22 mouse cellular contexts compared by ENCODE assay signal in the genomic region with DNA sequence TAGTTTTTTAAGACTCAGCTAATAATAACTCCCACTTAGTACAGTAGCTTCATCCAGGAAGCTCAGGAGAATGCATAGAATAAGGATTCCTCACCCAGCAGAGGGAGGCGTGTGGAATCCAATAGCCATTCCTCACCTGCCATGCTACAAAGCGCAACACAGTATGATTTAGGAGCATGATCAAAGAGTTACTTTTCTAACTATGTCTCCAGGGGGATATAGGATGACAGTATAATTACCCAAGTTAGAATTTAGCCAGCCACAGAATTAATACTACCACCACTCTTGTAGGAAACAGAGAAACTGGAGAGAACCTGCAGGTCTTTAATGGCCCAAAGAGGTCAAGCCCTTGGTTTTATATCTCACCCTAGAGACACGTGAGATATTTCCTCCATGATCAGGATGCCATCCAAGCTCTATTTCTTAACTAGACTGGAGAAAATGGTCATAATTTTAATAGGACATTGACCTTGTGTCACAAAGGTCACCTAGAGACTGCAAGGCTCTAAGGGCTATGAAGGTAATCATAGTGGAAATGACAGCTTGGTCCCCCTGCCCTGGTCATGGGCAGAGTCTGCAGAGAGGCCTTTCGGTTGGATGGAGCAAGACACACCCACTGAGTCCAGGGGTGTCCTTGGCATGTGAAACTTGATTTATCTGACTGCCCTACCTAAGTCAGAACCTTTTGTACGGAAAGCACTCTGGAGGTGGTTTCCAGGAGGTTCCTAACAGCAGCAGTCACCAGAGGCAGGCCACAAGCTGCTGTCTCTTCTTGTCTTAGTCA.
"Had no signal": no experiment of that assay in that cellular context is flagged by ENCODE, and none has a peak within 500 bp of the region (broad histone marks: within the 10 kb centered on the region; RNA-seq: fewer than 3 reads in every experiment).

No protein-coding gene starts in this region.

- H3K27ac ChIP-seq: lung, embryonic 15.5 days; macrophage; midbrain, embryonic 10.5 days; midbrain, embryonic 12.5 days; neural tube, embryonic 13.5 days; neural tube, embryonic 15.5 days had no signal

- H3K4me1 ChIP-seq: lung, embryonic 15.5 days; midbrain, embryonic 10.5 days; midbrain, embryonic 12.5 days; neural tube, embryonic 13.5 days; neural tube, embryonic 15.5 days had no signal

- ATAC-seq: liver, postnatal 0 days; lung, postnatal 0 days; midbrain, embryonic 16.5 days had no signal

- H3K36me3 ChIP-seq: lung, embryonic 15.5 days; midbrain, embryonic 10.5 days; midbrain, embryonic 12.5 days; neural tube, embryonic 13.5 days; neural tube, embryonic 15.5 days had no signal

- H3K4me2 ChIP-seq: lung, embryonic 15.5 days; midbrain, embryonic 12.5 days; neural tube, embryonic 13.5 days; neural tube, embryonic 15.5 days had no signal

- DNase-seq: liver, postnatal 0 days; lung, adult 2 months; lung, postnatal 14 days; lung, postnatal 36 days; midbrain, embryonic 14.5 days; retina, postnatal 1 day; right cerebral cortex, adult 18-20 months; right cerebral cortex, postnatal 25 days; right cerebral cortex, postnatal 4 days; spleen, adult 18-20 months; thymus, adult 18-20 months; thymus, postnatal 14 days; thymus, postnatal 36 days had no signal

- H3K9ac ChIP-seq: liver, postnatal 0 days; lung, embryonic 15.5 days; midbrain, embryonic 12.5 days; neural tube, embryonic 13.5 days; neural tube, embryonic 15.5 days had no signal

- H3K27me3 ChIP-seq: lung, embryonic 15.5 days; midbrain, embryonic 12.5 days; neural tube, embryonic 13.5 days; neural tube, embryonic 15.5 days had no signal

- H3K9me3 ChIP-seq: lung, embryonic 15.5 days; midbrain, embryonic 10.5 days; midbrain, embryonic 12.5 days; neural tube, embryonic 13.5 days; neural tube, embryonic 15.5 days had no signal

- H3K4me3 ChIP-seq: lung, embryonic 15.5 days; midbrain, embryonic 10.5 days; midbrain, embryonic 12.5 days; myocyte; neural tube, embryonic 13.5 days; neural tube, embryonic 15.5 days had no signal
